Mouse (Mus musculus) midbrain, embryonic 14.5 days (tissue): Measurements from ENCODE around the gene Stxbp6. TPM values are rescaled to one million over a fixed set of nuclear protein-coding genes. Genes with fewer than 3 reads are reported as not detected.

Experiments used
- ATAC-seq: fragments of 200-750 bp; cut with Nextera tagmentation; 2 replicates; pipeline ENCODE4 v1.8.0; 2017; ENCODE audit warnings: moderate number of reproducible peaks, moderate library complexity; ENCODE audit not compliant: low FRiP score, low TSS enrichment
- DNase-seq: peaks from one replicate; pipeline ENCODE4 v3.0.0-alpha.2; 2015
- H3K27ac ChIP-seq: fragments of 300-500 bp; sonication (generic); replicated peaks from 2 replicates; pipeline ENCODE4 v1.5.1; 2014; ENCODE audit warnings: mild to moderate bottlenecking, low read depth, low read length, moderate library complexity
- H3K27me3 ChIP-seq: fragments of 300-500 bp; sonication (generic); 2 replicates; pipeline ENCODE4 v1.6.1; 2014; ENCODE audit warnings: low read length, control low read depth, mixed read lengths; ENCODE audit not compliant: control insufficient read depth, insufficient read depth
- H3K36me3 ChIP-seq: fragments of 300-500 bp; sonication (generic); 2 replicates; pipeline ENCODE4 v1.6.1; 2014; ENCODE audit warnings: low read length, control low read depth; ENCODE audit not compliant: control insufficient read depth, insufficient read depth
- H3K4me1 ChIP-seq: fragments of 300-500 bp; sonication (generic); 2 replicates; pipeline ENCODE4 v1.6.1; 2014; ENCODE audit warnings: mild to moderate bottlenecking, antibody characterized with exemption, low read length, control low read depth; ENCODE audit not compliant: control insufficient read depth, insufficient read depth
- H3K4me2 ChIP-seq: fragments of 300-500 bp; sonication (generic); 2 replicates; pipeline ENCODE4 v1.6.1; 2014; ENCODE audit warnings: mild to moderate bottlenecking, low read length, moderate library complexity
- H3K4me3 ChIP-seq: fragments of 300-500 bp; sonication (generic); replicated peaks from 2 replicates; pipeline ENCODE4 v1.5.1; 2014; ENCODE audit warnings: low read depth, low read length
- H3K9ac ChIP-seq: fragments of 300-500 bp; sonication (generic); replicated peaks from 2 replicates; pipeline ENCODE4 v1.6.1; 2014; ENCODE audit warnings: mild to moderate bottlenecking, low read length, moderate library complexity
- H3K9me3 ChIP-seq: fragments of 300-500 bp; sonication (generic); 2 replicates; pipeline ENCODE4 v1.6.1; 2016; ENCODE audit warnings: low read length, control low read depth, mixed read lengths; ENCODE audit not compliant: control insufficient read depth
- WGBS: fragments of 180-500 bp; shearing (Covaris S2); extraction: QIAGEN DNeasy Blood & Tissue Kit; methylation state at CpG from one replicate; pipeline ENCODE4 v1.1.7; 2014; 5-methylcytosine and 5-hydroxymethylcytosine counted together
- polyA plus RNA-seq: library from polyadenylated mRNA; unstranded; fragments of >200 nt; fragmentation: Nextera tagmentation; extraction: Ambion mirVana; gene quantifications from 2 replicates; pipeline ENCODE4 v1.2.1, GENCODE M21; 2014

The Stxbp6 gene
- polyA plus RNA-seq, 1 experiment from 2014 or later, result 15.6 TPM

- H3K9me3 ChIP-seq, result no peaks in the 10 kb centered on the region
- no peaks in the 10 kb centered on the region for H3K27me3 ChIP-seq
- ATAC-seq, result peak; percentile 48
- H3K27ac ChIP-seq, result no peak overlapping the region
- WGBS, result 34% methylated on average over 11 of the region's 11 CpGs
- H3K9ac ChIP-seq, result peak overlapping the region; percentile 13; the same call in 1 of the 2 replicates
- no peaks in the 10 kb centered on the region for H3K4me1 ChIP-seq
- H3K36me3 ChIP-seq, result no peaks in the 10 kb centered on the region
- peak overlapping the region; percentile 34 for H3K4me2 ChIP-seq
- peak; percentile 51 for DNase-seq
- H3K4me3 ChIP-seq, result no peak overlapping the region
Measured at GRCm38 (mm10) chr12:45067047-45067685, 7.3 kb downstream of the Stxbp6 start.

DNA sequence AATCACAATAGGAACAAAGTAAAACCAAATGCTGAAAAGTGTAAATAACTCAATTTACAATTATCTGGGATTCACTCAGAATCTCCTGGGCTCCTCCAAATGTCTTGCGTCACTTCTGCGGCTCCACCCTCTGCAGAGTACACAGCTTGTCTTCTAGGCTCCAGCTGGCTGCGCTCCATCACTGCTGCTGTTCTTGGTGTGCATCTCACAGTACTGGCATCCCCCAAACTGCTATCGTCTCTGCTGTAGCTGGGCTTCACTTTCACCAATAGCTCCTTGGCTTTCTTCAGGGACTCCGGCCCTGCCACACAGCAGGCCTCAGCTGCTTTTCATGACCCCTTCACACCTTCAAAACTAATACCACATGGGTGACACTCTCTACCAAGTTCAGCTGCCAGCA, 10.9 kb downstream of the Stxbp6 start:
- Histone ChIP-seq H3K9me3 (no peaks in the 10 kb centered on the region), H3K4me1 (no peaks in the 10 kb centered on the region), H3K27me3 (no peaks in the 10 kb centered on the region), H3K36me3 (no peaks in the 10 kb centered on the region), H3K27ac (no peak overlapping the region), H3K4me3 (no peak overlapping the region), H3K9ac (no peak overlapping the region), H3K4me2 (no peak overlapping the region)
- ATAC-seq (no peak), DNase-seq (no peak)
- WGBS, result 90% methylated on average over 5 of the region's 5 CpGs

DNA sequence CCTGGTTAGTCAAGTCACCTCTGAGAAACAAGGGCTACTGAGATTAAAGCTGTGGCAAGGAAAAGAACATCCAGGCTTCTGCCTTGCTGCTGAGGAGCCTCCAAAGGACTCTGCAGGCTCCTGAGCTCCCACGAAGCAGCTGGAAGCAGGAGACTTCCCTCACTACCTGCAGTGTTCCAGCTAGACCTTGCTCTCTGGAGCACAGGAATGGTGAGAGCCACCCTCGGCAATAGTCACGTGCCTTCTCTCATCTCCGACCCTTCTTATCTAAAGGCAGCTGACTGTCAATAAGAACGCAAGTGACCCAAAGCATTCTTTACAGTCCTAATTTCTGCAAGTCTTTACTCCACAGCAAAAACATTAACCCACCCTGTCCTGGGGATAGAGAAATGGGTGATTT, 13.2 kb downstream of the Stxbp6 start:
- DNase-seq (no peak), ATAC-seq (no peak)
- H3K4me3 ChIP-seq, result no peak overlapping the region
- no peaks in the 10 kb centered on the region for H3K9me3 ChIP-seq
- no peak overlapping the region for H3K4me2 ChIP-seq
- no peaks in the 10 kb centered on the region for H3K4me1 ChIP-seq
- H3K27ac ChIP-seq, result no peak overlapping the region
- WGBS, result 77% methylated on average over 5 of the region's 5 CpGs
- no peak overlapping the region for H3K9ac ChIP-seq
- no peaks in the 10 kb centered on the region for H3K36me3 ChIP-seq
- no peaks in the 10 kb centered on the region for H3K27me3 ChIP-seq

GRCm38 (mm10) chr12:45060804-45061203, 13.7 kb downstream of the Stxbp6 start:
- WGBS, result 92% methylated on average over 6 of the region's 6 CpGs
- no peak for ATAC-seq

DNA sequence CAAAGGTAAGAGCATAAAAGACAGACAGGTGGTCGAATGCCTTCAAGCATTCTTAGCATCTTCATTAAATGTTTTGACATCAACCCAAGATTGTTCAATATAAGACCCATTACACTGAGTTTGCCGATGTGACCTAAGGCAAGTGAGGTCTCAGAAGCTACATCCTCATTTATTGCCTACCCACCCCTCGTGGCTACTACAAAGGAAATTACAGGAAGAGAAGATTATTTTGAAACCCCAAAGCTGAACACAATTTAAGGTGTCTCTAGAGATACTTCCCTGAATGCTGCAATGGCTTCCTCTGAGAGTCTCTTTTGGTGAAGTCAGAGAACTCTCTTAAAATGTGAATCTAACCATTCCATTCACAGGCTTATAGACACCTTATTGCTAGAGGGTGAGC, 16.5 kb downstream of the Stxbp6 start:
- Histone ChIP-seq H3K4me2 (no peak overlapping the region), H3K36me3 (no peaks in the 10 kb centered on the region), H3K27ac (no peak overlapping the region), H3K4me1 (no peaks in the 10 kb centered on the region), H3K9me3 (no peaks in the 10 kb centered on the region), H3K27me3 (no peaks in the 10 kb centered on the region), H3K9ac (no peak overlapping the region), H3K4me3 (no peak overlapping the region)
- ATAC-seq (no peak), DNase-seq (no peak)
- 89% methylated on average over 3 of the region's 3 CpGs for WGBS

More at GRCm38 (mm10) chr12:45060804-45061203, 13.7 kb downstream of the Stxbp6 start:
- Histone ChIP-seq H3K27me3 (no peaks in the 10 kb centered on the region), H3K4me3 (no peak overlapping the region), H3K4me2 (no peak overlapping the region), H3K9me3 (no peaks in the 10 kb centered on the region), H3K9ac (no peak overlapping the region), H3K4me1 (no peaks in the 10 kb centered on the region), H3K27ac (no peak overlapping the region), H3K36me3 (no peaks in the 10 kb centered on the region)
- DNase-seq, result no peak

- H3K27ac ChIP-seq, result no peak overlapping the region
- H3K36me3 ChIP-seq, result no peaks in the 10 kb centered on the region
- H3K4me1 ChIP-seq, result no peaks in the 10 kb centered on the region
- H3K4me3 ChIP-seq, result no peak overlapping the region
- ATAC-seq, result no peak
- H3K27me3 ChIP-seq, result no peaks in the 10 kb centered on the region
- DNase-seq, result no peak
- no peaks in the 10 kb centered on the region for H3K9me3 ChIP-seq
- no peak overlapping the region for H3K9ac ChIP-seq
- WGBS, result 88% methylated on average over 3 of the region's 3 CpGs
- no peak overlapping the region for H3K4me2 ChIP-seq
Measured at GRCm38 (mm10) chr12:45056372-45056771, 18.1 kb downstream of the Stxbp6 start.

GRCm38 (mm10) chr12:45053319-45053718, 21.2 kb downstream of the Stxbp6 start:
- Histone ChIP-seq H3K27ac (no peak overlapping the region), H3K36me3 (no peaks in the 10 kb centered on the region), H3K9me3 (no peaks in the 10 kb centered on the region), H3K9ac (no peak overlapping the region), H3K4me3 (no peak overlapping the region), H3K4me1 (no peaks in the 10 kb centered on the region), H3K27me3 (no peaks in the 10 kb centered on the region), H3K4me2 (no peak overlapping the region)
- WGBS, result 94% methylated on average over 5 of the region's 5 CpGs
- no peak for ATAC-seq
- DNase-seq, result no peak

DNA sequence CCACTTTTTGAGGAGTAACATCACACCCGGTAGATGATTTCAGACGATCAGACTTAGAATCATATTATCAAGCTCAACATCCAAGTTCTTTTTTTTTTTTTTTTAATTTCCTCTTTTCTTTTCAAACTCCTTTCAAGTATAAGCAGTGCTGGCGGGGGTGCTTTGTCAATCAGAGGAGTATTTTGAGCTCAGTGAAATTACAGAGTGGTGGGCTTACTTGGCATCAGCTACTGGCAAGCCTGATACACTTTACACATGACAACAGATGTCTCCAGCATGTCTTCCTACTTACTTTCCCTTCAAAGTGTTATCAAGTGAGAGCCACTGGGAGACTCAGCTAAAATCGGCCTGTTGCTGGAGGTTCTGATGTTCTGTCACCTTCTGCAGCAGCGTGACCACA, 21.6 kb downstream of the Stxbp6 start:
- no peak for DNase-seq
- 91% methylated on average over 5 of the region's 5 CpGs for WGBS
- no peak overlapping the region for H3K27ac ChIP-seq
- H3K4me1 ChIP-seq, result no peaks in the 10 kb centered on the region
- H3K4me2 ChIP-seq, result no peak overlapping the region
- H3K36me3 ChIP-seq, result no peaks in the 10 kb centered on the region
- ATAC-seq, result no peak
- no peaks in the 10 kb centered on the region for H3K9me3 ChIP-seq
- H3K9ac ChIP-seq, result no peak overlapping the region
- H3K4me3 ChIP-seq, result no peak overlapping the region
- H3K27me3 ChIP-seq, result no peaks in the 10 kb centered on the region

GRCm38 (mm10) chr12:45049894-45050293, 24.6 kb downstream of the Stxbp6 start:
- DNase-seq (no peak), ATAC-seq (no peak)
- H3K27ac ChIP-seq, result no peak overlapping the region
- no peak overlapping the region for H3K9ac ChIP-seq
- H3K9me3 ChIP-seq, result no peaks in the 10 kb centered on the region
- no peaks in the 10 kb centered on the region for H3K27me3 ChIP-seq
- H3K4me2 ChIP-seq, result no peak overlapping the region
- no peaks in the 10 kb centered on the region for H3K36me3 ChIP-seq
- no peaks in the 10 kb centered on the region for H3K4me1 ChIP-seq
- no peak overlapping the region for H3K4me3 ChIP-seq
- WGBS, result 56% methylated on average over 9 of the region's 9 CpGs
